Comparison of ENCODE assay signal across 14 mouse cellular contexts in genomic region chr4:14261738-14262081, GRCm38 (mm10).
DNase-seq lines count a peak whose midpoint lies in the region; ATAC-seq and TF ChIP-seq lines count a peak whose summit lies in the region.
"Had no signal": no experiment of that assay in that cellular context is flagged by ENCODE, and none has a peak within 500 bp of the region (broad histone marks: within the 10 kb centered on the region; RNA-seq: fewer than 3 reads in every experiment).

No protein-coding gene starts in this region.

- H3K4me2 ChIP-seq in midbrain, embryonic 12.5 days (replicated peaks): no peak overlapping the region
- H3K4me2 ChIP-seq in midbrain, embryonic 11.5 days: no peak overlapping the region
- no peak overlapping the region for H3K4me2 ChIP-seq in forebrain, embryonic 12.5 days
- 0 out of 2 replicates have a peak overlapping the region, but pooled peaks have one; percentile 18 for H3K4me2 ChIP-seq in hindbrain, postnatal 0 days (ENCODE audit: low read depth, low read length)
- H3K4me2 ChIP-seq in neural tube, embryonic 14.5 days (ENCODE audit: low read depth, low read length): no peak overlapping the region

- no peak for TF ChIP-seq CTCF in hindbrain, postnatal 0 days (IDR thresholded peaks at IDR 0.05; ENCODE audit: low read depth)
- TF ChIP-seq CTCF in heart, adult 2 months (IDR thresholded peaks at IDR 0.05): no peak
- TF ChIP-seq CTCF in layer of hippocampus, adult 2 months (conservative IDR thresholded peaks at IDR 0.05): no peak

- no peak overlapping the region for H3K9ac ChIP-seq in midbrain, embryonic 12.5 days (replicated peaks)
- no peak overlapping the region for H3K9ac ChIP-seq in midbrain, embryonic 11.5 days (ENCODE audit: low read length)
- no peak overlapping the region for H3K9ac ChIP-seq in forebrain, embryonic 12.5 days
- H3K9ac ChIP-seq in hindbrain, postnatal 0 days (replicated peaks; ENCODE audit: low read length): no peak overlapping the region; the same call in 1 of the 2 replicates
- H3K9ac ChIP-seq in neural tube, embryonic 14.5 days (replicated peaks; ENCODE audit: low read depth, low read length): no peak overlapping the region
- no peak overlapping the region for H3K9ac ChIP-seq in heart, adult 2 months (ENCODE audit: low read depth, low read length)

- H3K27ac ChIP-seq in midbrain, embryonic 12.5 days (replicated peaks): 0 out of 2 replicates have a peak overlapping the region, but pooled peaks have one; percentile 15
- H3K27ac ChIP-seq in midbrain, embryonic 11.5 days (ENCODE audit: low read depth, low read length): no peak overlapping the region
- no peak overlapping the region for H3K27ac ChIP-seq in forebrain, embryonic 12.5 days
- no peak overlapping the region for H3K27ac ChIP-seq in hindbrain, postnatal 0 days
- H3K27ac ChIP-seq in neural tube, embryonic 14.5 days (ENCODE audit: low read depth, low read length): peak overlapping the region; percentile 57; the same call in 1 of the 2 replicates
- H3K27ac ChIP-seq in heart, adult 2 months: no peak overlapping the region
- no peak overlapping the region for H3K27ac ChIP-seq in layer of hippocampus, adult 2 months

- no peak for DNase-seq in midbrain, embryonic 11.5 days (ENCODE audit: low spot score, missing footprints)
- DNase-seq in hindbrain, postnatal 0 days (ENCODE audit: low spot score): no peak
- DNase-seq in lung, postnatal 25 days (ENCODE audit: low spot score): no peak
- DNase-seq in heart, adult 2 months: no peak
- no peak for DNase-seq in layer of hippocampus, adult 2 months (ENCODE audit: low spot score in 2 of 2)
- DNase-seq: cerebellum, adult 11 months; heart, adult 11 months; heart, postnatal 10 days; kidney, adult 11 months; lung, adult 18-20 months; thymus, adult 2 months had no signal

- H3K36me3 ChIP-seq in midbrain, embryonic 12.5 days: no peaks in the 10 kb centered on the region
- no peaks in the 10 kb centered on the region for H3K36me3 ChIP-seq in midbrain, embryonic 11.5 days (ENCODE audit: control insufficient read depth, insufficient read depth, low read length)
- no peaks in the 10 kb centered on the region for H3K36me3 ChIP-seq in forebrain, embryonic 12.5 days (replicated peaks)
- H3K36me3 ChIP-seq in hindbrain, postnatal 0 days (ENCODE audit: insufficient read depth, low read length): no peaks in the 10 kb centered on the region
- H3K36me3 ChIP-seq in neural tube, embryonic 14.5 days (ENCODE audit: control insufficient read depth, insufficient read depth, low read length): no peaks in the 10 kb centered on the region
- H3K36me3 ChIP-seq in heart, adult 2 months (ENCODE audit: control insufficient read depth, insufficient read depth, low read length): no peaks in the 10 kb centered on the region

- TF ChIP-seq EP300 in heart, adult 2 months (IDR thresholded peaks at IDR 0.05; ENCODE audit: insufficient read depth, low read depth, low read length): no peak

- no peak for TF ChIP-seq POLR2A in heart, adult 2 months (IDR thresholded peaks at IDR 0.05; ENCODE audit: insufficient read depth, low read depth, low read length)

- peaks cover 9% of the 10 kb centered on the region; the same call in 1 of the 2 replicates for H3K4me1 ChIP-seq in midbrain, embryonic 12.5 days
- no peaks in the 10 kb centered on the region for H3K4me1 ChIP-seq in midbrain, embryonic 11.5 days (ENCODE audit: control insufficient read depth, insufficient read depth, low read length)
- peaks cover 17% of the 10 kb centered on the region for H3K4me1 ChIP-seq in forebrain, embryonic 12.5 days
- no peaks in the 10 kb centered on the region for H3K4me1 ChIP-seq in hindbrain, postnatal 0 days (ENCODE audit: insufficient read depth, low read length)
- 0 out of 2 replicates have a peak, but pooled peaks cover 4% of the 10 kb centered on the region for H3K4me1 ChIP-seq in neural tube, embryonic 14.5 days (ENCODE audit: control insufficient read depth, insufficient read depth, low read length)
- no peaks in the 10 kb centered on the region for H3K4me1 ChIP-seq in heart, adult 2 months (ENCODE audit: control insufficient read depth, insufficient read depth, low read length)

- intact Hi-C loops in heart, adult 2 months (cut with DNase I): no loop called here

- WGBS in midbrain, embryonic 12.5 days: 53% methylated on average over 3 of the region's 3 CpGs
- 61% methylated on average over 3 of the region's 3 CpGs for WGBS in midbrain, embryonic 11.5 days
- WGBS in forebrain, embryonic 12.5 days: 33% methylated on average over 3 of the region's 3 CpGs
- WGBS in hindbrain, postnatal 0 days: 48% methylated on average over 3 of the region's 3 CpGs
- WGBS in neural tube, embryonic 14.5 days: 58% methylated on average over 3 of the region's 3 CpGs
- 58% methylated on average over 3 of the region's 3 CpGs for WGBS in heart, adult 2 months

- H3K9me3 ChIP-seq in midbrain, embryonic 12.5 days: no peaks in the 10 kb centered on the region
- no peaks in the 10 kb centered on the region for H3K9me3 ChIP-seq in midbrain, embryonic 11.5 days (ENCODE audit: control insufficient read depth, low read length)
- no peaks in the 10 kb centered on the region for H3K9me3 ChIP-seq in forebrain, embryonic 12.5 days
- H3K9me3 ChIP-seq in hindbrain, postnatal 0 days (ENCODE audit: low read length): no peaks in the 10 kb centered on the region
- no peaks in the 10 kb centered on the region for H3K9me3 ChIP-seq in neural tube, embryonic 14.5 days (ENCODE audit: control insufficient read depth, low read length)

- H3K27me3 ChIP-seq in midbrain, embryonic 12.5 days: no peaks in the 10 kb centered on the region
- H3K27me3 ChIP-seq in midbrain, embryonic 11.5 days (ENCODE audit: control insufficient read depth, insufficient read depth, low read length): no peaks in the 10 kb centered on the region
- H3K27me3 ChIP-seq in forebrain, embryonic 12.5 days: no peaks in the 10 kb centered on the region
- H3K27me3 ChIP-seq in hindbrain, postnatal 0 days (ENCODE audit: insufficient read depth, low read length): no peaks in the 10 kb centered on the region
- no peaks in the 10 kb centered on the region for H3K27me3 ChIP-seq in neural tube, embryonic 14.5 days (ENCODE audit: control insufficient read depth, insufficient read depth, low read length)
- no peaks in the 10 kb centered on the region for H3K27me3 ChIP-seq in heart, adult 2 months (ENCODE audit: control insufficient read depth, insufficient read depth, low read length)

- no peak for ATAC-seq in midbrain, embryonic 12.5 days (ENCODE audit: low FRiP score, low read depth)
- no peak for ATAC-seq in midbrain, embryonic 11.5 days (ENCODE audit: low FRiP score)
- 0 out of 2 replicates have a peak, but pooled peaks have one; percentile 44 for ATAC-seq in forebrain, embryonic 12.5 days (ENCODE audit: low FRiP score)
- ATAC-seq in hindbrain, postnatal 0 days: no peak
- no peak for ATAC-seq in neural tube, embryonic 14.5 days (ENCODE audit: low read depth)

- H3K4me3 ChIP-seq in midbrain, embryonic 12.5 days: no peak overlapping the region
- H3K4me3 ChIP-seq in midbrain, embryonic 11.5 days (ENCODE audit: low read depth, low read length): no peak overlapping the region
- no peak overlapping the region for H3K4me3 ChIP-seq in forebrain, embryonic 12.5 days (replicated peaks)
- H3K4me3 ChIP-seq in hindbrain, postnatal 0 days (ENCODE audit: low read length): no peak overlapping the region
- no peak overlapping the region for H3K4me3 ChIP-seq in neural tube, embryonic 14.5 days (ENCODE audit: low read depth, low read length)
- no peak overlapping the region for H3K4me3 ChIP-seq in heart, adult 2 months
- H3K4me3 ChIP-seq in layer of hippocampus, adult 2 months: no peak overlapping the region; the same call in 1 of the 2 replicates

- H3K79me2 ChIP-seq in heart, adult 2 months (replicated peaks; ENCODE audit: control insufficient read depth, insufficient read depth, low read length): no peaks in the 10 kb centered on the region

Comparison
In these comparisons a context has a peak if more than half of its experiments do, and no peak if none do; other contexts are left out.
1. H3K27ac ChIP-seq: peak in midbrain, embryonic 12.5 days (single experiment) and neural tube, embryonic 14.5 days (single experiment); none in midbrain, embryonic 11.5 days (single experiment), forebrain, embryonic 12.5 days (single experiment), hindbrain, postnatal 0 days (single experiment), heart, adult 2 months (single experiment) and layer of hippocampus, adult 2 months (single experiment).